Mouse (Mus musculus): ENCODE results near the gene Scgb3a1. TPM values are rescaled to one million over a fixed set of nuclear protein-coding genes. Genes with fewer than 3 reads are reported as not detected.

Scgb3a1 gene
- polyA plus RNA-seq, 1 experiment from 2014 or later, result not detected

GRCm38 (mm10) chr11:49697779-49698178 is 34.4 kb downstream of the Scgb3a1 start:
- H3K27me3 ChIP-seq (ENCODE audit: control insufficient read depth, insufficient read depth, low read length), result no peaks in the 10 kb centered on the region
- H3K9me3 ChIP-seq (replicated peaks; ENCODE audit: control insufficient read depth, low read length), result no peaks in the 10 kb centered on the region
- peaks cover 14% of the 10 kb centered on the region for H3K36me3 ChIP-seq (replicated peaks; ENCODE audit: control insufficient read depth, insufficient read depth, low read depth, low read length)
- no peak overlapping the region for H3K9ac ChIP-seq (replicated peaks; ENCODE audit: low read length)
- no peak overlapping the region for H3K27ac ChIP-seq (replicated peaks; ENCODE audit: low read depth, low read length)
- no peak overlapping the region for H3K4me2 ChIP-seq (ENCODE audit: low read depth, low read length)
- no peaks in the 10 kb centered on the region for H3K4me1 ChIP-seq (ENCODE audit: control insufficient read depth, insufficient read depth, low read length)
- DNase-seq (ENCODE audit: low spot score), result no peak
- WGBS, result 92% methylated on average over 5 of the region's 5 CpGs
- ATAC-seq (replicated peaks; ENCODE audit: insufficient number of reproducible peaks, low FRiP score, low TSS enrichment, low read depth), result no peak
- no peak overlapping the region for H3K4me3 ChIP-seq (ENCODE audit: low read depth, low read length)

- Histone ChIP-seq H3K9ac (replicated peaks; ENCODE audit: low read length) (no peak overlapping the region), H3K4me1 (ENCODE audit: control insufficient read depth, insufficient read depth, low read length) (no peaks in the 10 kb centered on the region), H3K9me3 (replicated peaks; ENCODE audit: control insufficient read depth, low read length) (no peaks in the 10 kb centered on the region), H3K27me3 (ENCODE audit: control insufficient read depth, insufficient read depth, low read length) (no peaks in the 10 kb centered on the region), H3K4me3 (ENCODE audit: low read depth, low read length) (no peak overlapping the region), H3K4me2 (ENCODE audit: low read depth, low read length) (no peak overlapping the region), H3K27ac (replicated peaks; ENCODE audit: low read depth, low read length) (no peak overlapping the region), H3K36me3 (replicated peaks; ENCODE audit: control insufficient read depth, insufficient read depth, low read depth, low read length) (peaks cover 14% of the 10 kb centered on the region)
- DNase-seq (ENCODE audit: low spot score) (no peak), ATAC-seq (replicated peaks; ENCODE audit: insufficient number of reproducible peaks, low FRiP score, low TSS enrichment, low read depth) (no peak)
- WGBS, result 92% methylated on average over 1 of the region's 1 CpGs
Observed at GRCm38 (mm10) chr11:49699079-49699478, 35.7 kb downstream of the Scgb3a1 start.

- Histone ChIP-seq H3K9ac (replicated peaks; ENCODE audit: low read length) (no peak overlapping the region), H3K9me3 (replicated peaks; ENCODE audit: control insufficient read depth, low read length) (no peaks in the 10 kb centered on the region), H3K27me3 (ENCODE audit: control insufficient read depth, insufficient read depth, low read length) (no peaks in the 10 kb centered on the region), H3K36me3 (replicated peaks; ENCODE audit: control insufficient read depth, insufficient read depth, low read depth, low read length) (peaks cover 17% of the 10 kb centered on the region), H3K4me1 (ENCODE audit: control insufficient read depth, insufficient read depth, low read length) (no peaks in the 10 kb centered on the region), H3K4me3 (ENCODE audit: low read depth, low read length) (no peak overlapping the region), H3K27ac (replicated peaks; ENCODE audit: low read depth, low read length) (no peak overlapping the region), H3K4me2 (ENCODE audit: low read depth, low read length) (no peak overlapping the region)
- DNase-seq (ENCODE audit: low spot score) (no peak), ATAC-seq (replicated peaks; ENCODE audit: insufficient number of reproducible peaks, low FRiP score, low TSS enrichment, low read depth) (no peak)
- WGBS, result 99% methylated on average over 8 of the region's 8 CpGs
Observed at GRCm38 (mm10) chr11:49702014-49702413, 38.6 kb downstream of the Scgb3a1 start.

- H3K9ac ChIP-seq (replicated peaks; ENCODE audit: low read length), result no peak overlapping the region
- no peaks in the 10 kb centered on the region for H3K4me1 ChIP-seq (ENCODE audit: control insufficient read depth, insufficient read depth, low read length)
- no peak overlapping the region for H3K4me3 ChIP-seq (ENCODE audit: low read depth, low read length)
- H3K36me3 ChIP-seq (replicated peaks; ENCODE audit: control insufficient read depth, insufficient read depth, low read depth, low read length), result peaks cover 14% of the 10 kb centered on the region
- no peak overlapping the region for H3K4me2 ChIP-seq (ENCODE audit: low read depth, low read length)
- DNase-seq (ENCODE audit: low spot score), result no peak
- H3K27me3 ChIP-seq (ENCODE audit: control insufficient read depth, insufficient read depth, low read length), result no peaks in the 10 kb centered on the region
- H3K27ac ChIP-seq (replicated peaks; ENCODE audit: low read depth, low read length), result no peak overlapping the region
- H3K9me3 ChIP-seq (replicated peaks; ENCODE audit: control insufficient read depth, low read length), result no peaks in the 10 kb centered on the region
- WGBS, result 90% methylated on average over 8 of the region's 8 CpGs
- no peak for ATAC-seq (replicated peaks; ENCODE audit: insufficient number of reproducible peaks, low FRiP score, low TSS enrichment, low read depth)
Observed at GRCm38 (mm10) chr11:49704804-49705203, 41.4 kb downstream of the Scgb3a1 start.

GRCm38 (mm10) chr11:49707834-49708233 is 44.4 kb downstream of the Scgb3a1 start:
- Histone ChIP-seq H3K4me1 (ENCODE audit: control insufficient read depth, insufficient read depth, low read length) (no peaks in the 10 kb centered on the region), H3K36me3 (replicated peaks; ENCODE audit: control insufficient read depth, insufficient read depth, low read depth, low read length) (0 out of 2 replicates have a peak, but pooled peaks cover 2% of the 10 kb centered on the region), H3K9me3 (replicated peaks; ENCODE audit: control insufficient read depth, low read length) (no peaks in the 10 kb centered on the region), H3K9ac (replicated peaks; ENCODE audit: low read length) (no peak overlapping the region), H3K27me3 (ENCODE audit: control insufficient read depth, insufficient read depth, low read length) (no peaks in the 10 kb centered on the region), H3K4me3 (ENCODE audit: low read depth, low read length) (no peak overlapping the region), H3K27ac (replicated peaks; ENCODE audit: low read depth, low read length) (no peak overlapping the region), H3K4me2 (ENCODE audit: low read depth, low read length) (no peak overlapping the region)
- ATAC-seq (replicated peaks; ENCODE audit: insufficient number of reproducible peaks, low FRiP score, low TSS enrichment, low read depth), result no peak
- 91% methylated on average over 2 of the region's 2 CpGs for WGBS
- DNase-seq (ENCODE audit: low spot score), result no peak

GRCm38 (mm10) chr11:49710664-49711063 is 47.3 kb downstream of the Scgb3a1 start:
- H3K9me3 ChIP-seq (replicated peaks; ENCODE audit: control insufficient read depth, low read length), result no peaks in the 10 kb centered on the region
- no peaks in the 10 kb centered on the region for H3K27me3 ChIP-seq (ENCODE audit: control insufficient read depth, insufficient read depth, low read length)
- H3K4me2 ChIP-seq (ENCODE audit: low read depth, low read length), result peak overlapping the region; percentile 47
- H3K4me3 ChIP-seq (ENCODE audit: low read depth, low read length), result peak overlapping the region; percentile 76; the same call in 1 of the 2 replicates
- H3K4me1 ChIP-seq (ENCODE audit: control insufficient read depth, insufficient read depth, low read length), result no peaks in the 10 kb centered on the region
- peak overlapping the region; percentile 97; the same call in 1 of the 2 replicates for H3K9ac ChIP-seq (replicated peaks; ENCODE audit: low read length)
- 83% methylated on average over 2 of the region's 2 CpGs for WGBS
- ATAC-seq (replicated peaks; ENCODE audit: insufficient number of reproducible peaks, low FRiP score, low TSS enrichment, low read depth) (no peak), DNase-seq (ENCODE audit: low spot score) (no peak)
- H3K27ac ChIP-seq (replicated peaks; ENCODE audit: low read depth, low read length), result no peak overlapping the region
- 0 out of 2 replicates have a peak, but pooled peaks cover 2% of the 10 kb centered on the region for H3K36me3 ChIP-seq (replicated peaks; ENCODE audit: control insufficient read depth, insufficient read depth, low read depth, low read length)

- Histone ChIP-seq H3K9ac (replicated peaks; ENCODE audit: low read length) (peak overlapping the region; percentile 97), H3K27ac (replicated peaks; ENCODE audit: low read depth, low read length) (peak overlapping the region; percentile 87), H3K4me2 (ENCODE audit: low read depth, low read length) (peak overlapping the region; percentile 47), H3K4me3 (ENCODE audit: low read depth, low read length) (peak overlapping the region; percentile 76), H3K4me1 (ENCODE audit: control insufficient read depth, insufficient read depth, low read length) (no peaks in the 10 kb centered on the region), H3K9me3 (replicated peaks; ENCODE audit: control insufficient read depth, low read length) (no peaks in the 10 kb centered on the region), H3K27me3 (ENCODE audit: control insufficient read depth, insufficient read depth, low read length) (no peaks in the 10 kb centered on the region), H3K36me3 (replicated peaks; ENCODE audit: control insufficient read depth, insufficient read depth, low read depth, low read length) (no peaks in the 10 kb centered on the region)
- peak; percentile 65 for ATAC-seq (replicated peaks; ENCODE audit: insufficient number of reproducible peaks, low FRiP score, low TSS enrichment, low read depth)
- DNase-seq (ENCODE audit: low spot score), result peak; percentile 65
- WGBS, result under 1% methylated on average over 33 of the region's 70 CpGs
Observed at GRCm38 (mm10) chr11:49711981-49712554, 48.7 kb downstream of the Scgb3a1 start.

GRCm38 (mm10) chr11:49712555-49713335 is 49.3 kb downstream of the Scgb3a1 start, which contains the start of gene Cnot6:
Gene Cnot6, minus strand, starts transcription at chr11:49712723.
- Histone ChIP-seq H3K27ac (replicated peaks; ENCODE audit: low read depth, low read length) (peak within 1 kb of the TSS; percentile 87), H3K36me3 (replicated peaks; ENCODE audit: control insufficient read depth, insufficient read depth, low read depth, low read length) (no peaks in the 10 kb centered on the region), H3K9me3 (replicated peaks; ENCODE audit: control insufficient read depth, low read length) (no peaks in the 10 kb centered on the region), H3K4me1 (ENCODE audit: control insufficient read depth, insufficient read depth, low read length) (no peaks in the 10 kb centered on the region), H3K9ac (replicated peaks; ENCODE audit: low read length) (peak within 1 kb of the TSS; percentile 97), H3K27me3 (ENCODE audit: control insufficient read depth, insufficient read depth, low read length) (no peaks in the 10 kb centered on the region), H3K4me3 (ENCODE audit: low read depth, low read length) (peak within 1 kb of the TSS; percentile 76), H3K4me2 (ENCODE audit: low read depth, low read length) (peak within 1 kb of the TSS; percentile 47)
- WGBS, result under 1% methylated on average over 64 of the region's 65 CpGs
- DNase-seq (ENCODE audit: low spot score), result peak; percentile 98
- peak; percentile 94 for ATAC-seq (replicated peaks; ENCODE audit: insufficient number of reproducible peaks, low FRiP score, low TSS enrichment, low read depth)
